8 mouse cellular contexts compared by ENCODE assay signal in the genomic region with DNA sequence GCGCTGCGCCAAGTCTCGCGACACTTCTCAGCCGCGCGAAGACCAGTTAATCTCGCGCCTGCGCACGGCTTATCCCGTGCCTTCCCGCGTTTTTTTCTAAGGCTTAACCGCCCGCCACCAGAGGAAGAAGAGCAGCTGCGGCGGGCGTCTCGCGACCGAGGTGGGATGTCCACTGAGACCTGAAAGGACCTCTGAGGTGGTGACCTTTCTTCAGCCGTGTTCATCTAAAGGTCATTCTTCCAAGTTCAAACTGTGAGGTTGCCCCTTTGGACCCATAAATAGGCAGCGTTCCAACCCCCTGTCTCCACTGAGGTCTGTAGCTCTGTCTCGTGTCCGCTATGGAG. TPM values are rescaled to one million over a fixed set of nuclear protein-coding genes. Genes with fewer than 3 reads are reported as not detected.
DNase-seq lines count a peak whose midpoint lies in the region; ATAC-seq and TF ChIP-seq lines count a peak whose summit lies in the region.

No protein-coding gene starts in this region.

- WGBS in heart, embryonic 12.5 days, result 19% methylated on average over 26 of the region's 26 CpGs
- WGBS in forebrain, embryonic 15.5 days, result 26% methylated on average over 26 of the region's 26 CpGs
- WGBS in liver, embryonic 14.5 days (ENCODE audit: insufficient replicate concordance), result 21% methylated on average over 26 of the region's 26 CpGs

- peaks cover 7% of the 10 kb centered on the region; the same call in 1 of the 2 replicates for H3K9me3 ChIP-seq in heart, embryonic 12.5 days (replicated peaks)
- H3K9me3 ChIP-seq in E14TG2a.4 (ENCODE audit: low read length), result no peaks in the 10 kb centered on the region
- H3K9me3 ChIP-seq in forebrain, embryonic 15.5 days, result peaks cover 5% of the 10 kb centered on the region; the same call in 1 of the 2 replicates
- H3K9me3 ChIP-seq in liver, embryonic 14.5 days (ENCODE audit: control insufficient read depth, low read length), result no peaks in the 10 kb centered on the region

- DNase-seq in heart, postnatal 14 days, result no peak
- DNase-seq in liver, embryonic 14.5 days (ENCODE audit: low read depth in 3 of 3, low spot score in 3 of 3), result no peak
- DNase-seq in right cerebral cortex, postnatal 10 days (ENCODE audit: low spot score in 2 of 2), result no peak
- no peak for DNase-seq in layer of hippocampus, adult 9-11 months
- no peak for DNase-seq in embryo, embryonic 10 days (ENCODE audit: low spot score)

- TF ChIP-seq EP300 in liver, embryonic 14.5 days (IDR thresholded peaks at IDR 0.05; ENCODE audit: low read depth), result no peak

- H3K36me3 ChIP-seq in heart, embryonic 12.5 days, result peaks cover 12% of the 10 kb centered on the region
- H3K36me3 ChIP-seq in E14TG2a.4 (ENCODE audit: insufficient read depth, low read length), result peaks cover 65% of the 10 kb centered on the region
- H3K36me3 ChIP-seq in forebrain, embryonic 15.5 days, result peaks cover 9% of the 10 kb centered on the region
- H3K36me3 ChIP-seq in liver, embryonic 14.5 days (replicated peaks; ENCODE audit: control insufficient read depth, insufficient read depth, low read depth), result no peaks in the 10 kb centered on the region

- intact Hi-C loops in heart, postnatal 14 days (cut with DNase I), result no loop called here

- TF ChIP-seq CTCF in E14TG2a.4 (conservative IDR thresholded peaks at IDR 0.05; ENCODE audit: low read length), result no peak
- no peak for TF ChIP-seq CTCF in liver, embryonic 14.5 days (IDR thresholded peaks at IDR 0.05; ENCODE audit: low read depth)

- H3K4me1 ChIP-seq in heart, embryonic 12.5 days (replicated peaks), result peaks cover 12% of the 10 kb centered on the region
- H3K4me1 ChIP-seq in E14TG2a.4 (replicated peaks; ENCODE audit: low read depth, low read length), result peaks cover 47% of the 10 kb centered on the region
- peaks cover 42% of the 10 kb centered on the region for H3K4me1 ChIP-seq in forebrain, embryonic 15.5 days
- peaks cover 0 to 5% of the 10 kb centered on the region in 2 experiments; a peak in 3 of 4 replicates for H3K4me1 ChIP-seq in liver, embryonic 14.5 days (replicated peaks; ENCODE audit: control insufficient read depth in 2 of 2, insufficient read depth in 2 of 2, low read length in 1 of 2)

- no peak for ATAC-seq in heart, embryonic 12.5 days (ENCODE audit: insufficient number of reproducible peaks, low FRiP score)
- no peak for ATAC-seq in forebrain, embryonic 15.5 days (replicated peaks)
- ATAC-seq in liver, embryonic 14.5 days (ENCODE audit: insufficient read depth), result no peak

- H3K4me3 ChIP-seq in heart, embryonic 12.5 days, result peak overlapping the region; percentile 67
- peak overlapping the region; percentile 88 for H3K4me3 ChIP-seq in E14TG2a.4 (replicated peaks; ENCODE audit: low read length)
- peak overlapping the region; percentile 83 for H3K4me3 ChIP-seq in forebrain, embryonic 15.5 days
- H3K4me3 ChIP-seq in liver, embryonic 14.5 days (ENCODE audit: insufficient read depth in 1 of 2, low read depth in 2 of 2, low read length in 2 of 2), result no peak overlapping the region; a peak in 1 of 4 replicates

- H3K9ac ChIP-seq in heart, embryonic 12.5 days, result no peak overlapping the region
- no peak overlapping the region for H3K9ac ChIP-seq in forebrain, embryonic 15.5 days (replicated peaks)
- no peak overlapping the region for H3K9ac ChIP-seq in liver, embryonic 14.5 days (replicated peaks)

- peak overlapping the region; percentile 80 for H3K4me2 ChIP-seq in heart, embryonic 12.5 days
- peak overlapping the region; percentile 77 for H3K4me2 ChIP-seq in forebrain, embryonic 15.5 days (replicated peaks)
- H3K4me2 ChIP-seq in liver, embryonic 14.5 days (ENCODE audit: low read depth), result peak overlapping the region; percentile 80

- no peak overlapping the region for H3K27ac ChIP-seq in heart, embryonic 12.5 days (ENCODE audit: poor library complexity, severe bottlenecking)
- H3K27ac ChIP-seq in forebrain, embryonic 15.5 days (replicated peaks), result 0 out of 2 replicates have a peak overlapping the region, but pooled peaks have one; percentile 87
- no peak overlapping the region for H3K27ac ChIP-seq in liver, embryonic 14.5 days

- H3K27me3 ChIP-seq in heart, embryonic 12.5 days (replicated peaks), result peaks cover 4% of the 10 kb centered on the region; the same call in 1 of the 2 replicates
- H3K27me3 ChIP-seq in E14TG2a.4 (ENCODE audit: insufficient read depth, low read length), result peaks cover 32% of the 10 kb centered on the region
- no peaks in the 10 kb centered on the region for H3K27me3 ChIP-seq in forebrain, embryonic 15.5 days
- no peaks in the 10 kb centered on the region for H3K27me3 ChIP-seq in liver, embryonic 14.5 days (ENCODE audit: control insufficient read depth, insufficient read depth, low read length)

RNA-seq across cellular contexts. Expression of a gene that starts 0.4 kb away (rescaled TPM):
- polyA plus RNA-seq in heart, embryonic 12.5 days (2016; fragmentation: Nextera tagmentation; extraction: Ambion mirVana), result 3.3 and 4.5 TPM in 2 replicates
- under 1 TPM; 0.14 to 0.34 TPM for total RNA-seq in heart, postnatal 14 days (2021)
- 4.4 and 4.6 TPM in 2 replicates for polyA plus RNA-seq in forebrain, embryonic 15.5 days (2015; fragmentation: Nextera tagmentation; extraction: Ambion mirVana)
- 2.7 and 3.1 TPM in 2 replicates for polyA plus RNA-seq in liver, embryonic 14.5 days (2012; rRNA removed)
- 1.8 and 1.9 TPM in 2 replicates for polyA plus RNA-seq in liver, embryonic 14.5 days (2014; fragmentation: Nextera tagmentation; extraction: Ambion mirVana)

RNA-seq across cellular contexts. Expression of a gene that starts 0.6 kb away (rescaled TPM):
- polyA plus RNA-seq in heart, embryonic 12.5 days (2016; fragmentation: Nextera tagmentation; extraction: Ambion mirVana), result 13.1 and 15.1 TPM in 2 replicates
- under 1 TPM; 0.26 to 0.51 TPM for total RNA-seq in heart, postnatal 14 days (2021)
- polyA plus RNA-seq in forebrain, embryonic 15.5 days (2015; fragmentation: Nextera tagmentation; extraction: Ambion mirVana), result 177 and 189 TPM in 2 replicates
- polyA plus RNA-seq in liver, embryonic 14.5 days (2012; rRNA removed), result 1.7 and 2.5 TPM in 2 replicates
- not detected in 2 replicates for polyA plus RNA-seq in liver, embryonic 14.5 days (2014; fragmentation: Nextera tagmentation; extraction: Ambion mirVana)

RNA-seq across cellular contexts. Expression of a gene that starts 0.6 kb away (rescaled TPM):
- polyA plus RNA-seq in heart, embryonic 12.5 days (2016; fragmentation: Nextera tagmentation; extraction: Ambion mirVana), result 0.04 and 0.09 TPM in 2 replicates
- under 1 TPM in 1 of 2 experiments, not detected in 1; 0.05 TPM for total RNA-seq in heart, postnatal 14 days (2021)
- 0.04 and 0.09 TPM in 2 replicates for polyA plus RNA-seq in forebrain, embryonic 15.5 days (2015; fragmentation: Nextera tagmentation; extraction: Ambion mirVana)
- not detected in 2 replicates for polyA plus RNA-seq in liver, embryonic 14.5 days (2012; rRNA removed)
- polyA plus RNA-seq in liver, embryonic 14.5 days (2014; fragmentation: Nextera tagmentation; extraction: Ambion mirVana), result 0.01 and 0.04 TPM in 2 replicates

RNA-seq across cellular contexts. Expression of a gene that starts 7.8 kb away (rescaled TPM):
- 0.82 and 0.92 TPM in 2 replicates for polyA plus RNA-seq in heart, embryonic 12.5 days (2016; fragmentation: Nextera tagmentation; extraction: Ambion mirVana)
- total RNA-seq in heart, postnatal 14 days (2021), result under 1 TPM; 0.38 to 0.41 TPM
- 1.6 and 2.1 TPM in 2 replicates for polyA plus RNA-seq in forebrain, embryonic 15.5 days (2015; fragmentation: Nextera tagmentation; extraction: Ambion mirVana)
- 0.01 TPM in 1 of 2 replicates, not detected in the other for polyA plus RNA-seq in liver, embryonic 14.5 days (2012; rRNA removed)
- polyA plus RNA-seq in liver, embryonic 14.5 days (2014; fragmentation: Nextera tagmentation; extraction: Ambion mirVana), result 0.14 and 0.18 TPM in 2 replicates

RNA-seq across cellular contexts. Expression of a gene that starts 16.6 kb away (rescaled TPM):
- 7.9 and 8.0 TPM in 2 replicates for polyA plus RNA-seq in heart, embryonic 12.5 days (2016; fragmentation: Nextera tagmentation; extraction: Ambion mirVana)
- total RNA-seq in heart, postnatal 14 days (2021), result 1 to 10 TPM; 4.1 to 5.2 TPM
- 12.9 and 14.0 TPM in 2 replicates for polyA plus RNA-seq in forebrain, embryonic 15.5 days (2015; fragmentation: Nextera tagmentation; extraction: Ambion mirVana)
- polyA plus RNA-seq in liver, embryonic 14.5 days (2012; rRNA removed), result 22.4 and 27.6 TPM in 2 replicates
- polyA plus RNA-seq in liver, embryonic 14.5 days (2014; fragmentation: Nextera tagmentation; extraction: Ambion mirVana), result 1.9 and 2.5 TPM in 2 replicates

Comparison
In these comparisons a context has a peak if more than half of its experiments do, and no peak if none do; other contexts are left out.
1. H3K4me3 ChIP-seq: peak in heart, embryonic 12.5 days (single experiment), E14TG2a.4 (single experiment) and forebrain, embryonic 15.5 days (single experiment); none in liver, embryonic 14.5 days (0 of 2).
2. RNA of a gene that starts 0.6 kb away (polyA plus RNA-seq): 177 to 189 TPM in forebrain, embryonic 15.5 days; 13.1 to 15.1 TPM in heart, embryonic 12.5 days and 1.7 to 2.5 TPM in liver, embryonic 14.5 days; every median in the first group is over 10 times any median in the second.
3. Peak in every context shown above with its lines, with median percentiles within 50 percentile points of each other: H3K4me2 ChIP-seq.